Mouse (Mus musculus): ENCODE measurements around the gene Mapk12.
A peak's percentile ranks its signal among the peaks of the same experiment; 100 is the strongest.

Mapk12 gene

GRCm38 (mm10) chr15:89140659-89141252, at the start of gene Mapk12:
Gene Mapk12 (minus strand): TSS chr15:89140703.
- DNase-seq (ENCODE audit: low spot score in 2 of 2): no peak

- no peak for DNase-seq (ENCODE audit: low spot score in 2 of 2)
These were observed 44.4 kb upstream of the Mapk12 start for GRCm38 (mm10) chr15:89184937-89185227.

DNA sequence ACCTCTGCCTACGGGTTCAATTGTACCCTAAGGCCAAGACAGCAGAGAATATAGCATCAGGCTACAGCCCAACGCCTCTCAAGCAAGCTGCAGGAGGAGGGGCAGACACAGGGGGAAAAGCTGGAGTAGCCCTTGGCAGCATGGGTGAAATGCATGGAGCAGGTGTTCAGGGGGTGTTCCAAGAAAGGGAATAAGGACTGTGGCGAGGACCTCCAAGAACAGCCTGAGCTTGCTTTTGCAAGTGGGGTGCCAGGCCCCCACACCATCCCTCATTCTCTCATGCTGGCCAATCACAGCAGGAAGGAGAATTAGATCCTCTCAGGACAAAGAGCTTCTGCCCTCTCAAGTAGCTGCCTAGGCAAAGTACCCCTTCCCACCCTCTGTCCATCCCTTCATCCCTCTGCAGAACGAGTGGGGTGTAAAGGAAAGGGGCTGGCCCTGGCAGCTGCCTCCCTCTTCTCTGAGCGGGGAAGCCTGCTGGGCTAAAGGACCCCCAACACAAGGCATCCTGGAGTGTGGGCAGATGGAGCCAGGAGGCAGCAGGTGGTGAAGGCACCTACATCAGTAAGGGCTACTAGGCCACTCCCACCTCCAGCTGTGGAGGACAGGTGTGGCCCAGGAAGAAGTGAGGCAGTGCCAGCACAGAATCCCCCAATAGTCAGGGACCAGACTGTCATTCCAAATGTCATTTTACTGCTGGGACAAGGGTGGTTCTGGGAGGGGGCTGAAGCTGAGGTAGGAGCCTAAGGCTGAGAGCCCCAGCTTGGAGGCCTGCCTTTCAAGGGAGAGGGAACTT, 43.8 kb upstream of the Mapk12 start:
- DNase-seq (ENCODE audit: low spot score in 2 of 2): no peak

DNA sequence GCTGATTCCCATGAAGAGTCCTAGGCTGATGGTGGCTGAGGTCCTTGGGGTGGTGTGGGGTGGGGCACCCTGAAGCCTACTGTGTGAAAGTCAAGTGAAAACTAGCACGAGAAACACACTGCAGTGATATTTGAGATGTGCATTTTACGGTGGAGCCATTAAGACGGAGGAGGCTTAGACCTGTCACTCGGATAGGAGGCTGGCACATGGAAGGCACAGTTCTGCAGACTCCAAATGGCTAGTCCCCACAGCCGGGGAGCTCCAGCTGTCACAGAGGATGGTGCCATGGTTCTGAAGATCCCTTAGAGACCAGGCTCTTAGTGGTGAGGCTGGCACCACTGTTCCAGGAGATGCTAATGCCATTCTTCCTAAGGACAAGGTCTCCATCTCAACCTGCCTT, 42.3 kb upstream of the Mapk12 start:
- no peak for DNase-seq (ENCODE audit: low spot score in 2 of 2)

DNA sequence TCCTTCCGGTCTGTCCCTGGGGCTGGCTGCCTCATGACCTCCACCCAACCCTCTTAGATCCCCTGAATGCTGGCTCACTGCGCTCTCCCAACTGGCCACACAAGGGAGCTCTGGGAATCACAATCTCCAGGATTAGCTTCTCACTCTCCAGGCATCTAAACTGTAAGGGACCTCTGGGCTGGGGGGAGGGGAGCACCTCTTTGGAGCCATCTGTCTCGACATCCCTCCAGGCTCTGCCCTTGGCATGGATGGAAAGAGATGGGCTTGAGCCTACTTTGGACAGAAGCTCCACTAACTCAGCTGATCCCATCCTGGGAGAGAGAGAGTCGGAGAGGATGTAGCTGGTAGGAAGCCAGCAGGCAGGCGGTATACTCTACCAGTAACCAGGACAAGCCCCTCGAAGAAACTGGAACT, 41.8 kb upstream of the Mapk12 start:
- DNase-seq (ENCODE audit: low spot score in 2 of 2): no peak

- no peak for DNase-seq (ENCODE audit: low spot score in 2 of 2)
These were observed 41.2 kb upstream of the Mapk12 start for GRCm38 (mm10) chr15:89181561-89182270.

DNA sequence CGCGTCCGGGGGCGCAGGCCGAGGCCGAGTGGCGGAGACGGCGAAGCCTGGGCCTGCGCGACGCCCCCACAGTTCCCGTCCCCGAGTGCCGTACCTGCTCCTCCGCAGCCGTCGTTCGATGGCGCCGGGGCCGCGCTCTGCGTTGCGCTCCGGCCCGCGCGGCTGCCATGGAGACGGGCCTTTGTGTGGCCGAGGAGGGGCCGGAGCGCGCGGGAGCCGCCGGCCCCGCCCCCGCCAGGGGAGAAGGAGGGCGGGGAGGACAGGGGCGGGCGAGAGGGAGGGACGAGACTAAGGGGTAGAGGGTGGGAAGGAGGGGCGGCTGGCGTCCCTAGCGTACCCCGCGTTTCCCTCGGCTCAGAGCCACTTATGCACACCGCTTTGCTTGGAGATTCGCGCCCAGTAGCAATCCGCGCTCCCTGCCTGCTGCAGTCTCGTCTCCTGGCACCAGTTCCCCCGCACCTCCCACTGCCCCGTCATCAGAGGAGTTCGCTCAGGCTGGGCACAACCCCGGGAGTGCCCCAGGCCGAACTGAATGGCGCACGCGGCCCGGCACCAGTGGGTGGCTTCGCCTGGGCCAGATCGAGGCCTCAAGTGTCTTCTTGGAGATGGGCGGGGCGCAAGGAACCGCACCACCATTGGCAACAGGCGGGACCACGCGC, 40.2 kb upstream of the Mapk12 start, which contains the start of gene Plxnb2:
Gene Plxnb2, minus strand, starts transcription at position 218 of the 659 bp plus-strand sequence.
- peak in 1 of 2 experiments; percentile 26 for DNase-seq (ENCODE audit: low spot score in 2 of 2)

DNA sequence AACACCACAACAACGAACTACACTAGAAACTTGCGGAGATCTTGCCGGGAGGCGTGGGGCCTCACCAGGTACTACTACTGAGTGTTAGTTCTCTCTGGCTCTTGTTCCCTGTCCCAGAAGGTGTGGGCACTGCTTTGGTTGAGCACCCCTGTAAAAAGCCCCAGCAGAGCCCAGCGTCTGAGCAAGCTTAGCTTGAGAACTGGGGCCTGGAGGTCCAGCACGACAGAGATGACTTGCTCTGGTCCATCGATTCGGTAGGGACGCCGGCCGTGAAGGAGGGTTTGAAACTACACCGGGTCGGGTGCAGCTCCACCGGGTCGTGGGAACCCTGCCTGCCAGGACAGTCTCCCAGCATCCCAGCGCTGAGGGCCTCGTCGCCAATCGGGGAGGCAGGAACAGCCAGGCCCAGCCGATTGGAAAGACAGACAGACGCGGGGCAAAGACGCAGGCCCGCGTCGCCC, 39.6 kb upstream of the Mapk12 start:
- no peak for DNase-seq (ENCODE audit: low spot score in 2 of 2)

- no peak for DNase-seq (ENCODE audit: low spot score in 2 of 2)
These were observed 39.1 kb upstream of the Mapk12 start for GRCm38 (mm10) chr15:89179630-89179964.

DNA sequence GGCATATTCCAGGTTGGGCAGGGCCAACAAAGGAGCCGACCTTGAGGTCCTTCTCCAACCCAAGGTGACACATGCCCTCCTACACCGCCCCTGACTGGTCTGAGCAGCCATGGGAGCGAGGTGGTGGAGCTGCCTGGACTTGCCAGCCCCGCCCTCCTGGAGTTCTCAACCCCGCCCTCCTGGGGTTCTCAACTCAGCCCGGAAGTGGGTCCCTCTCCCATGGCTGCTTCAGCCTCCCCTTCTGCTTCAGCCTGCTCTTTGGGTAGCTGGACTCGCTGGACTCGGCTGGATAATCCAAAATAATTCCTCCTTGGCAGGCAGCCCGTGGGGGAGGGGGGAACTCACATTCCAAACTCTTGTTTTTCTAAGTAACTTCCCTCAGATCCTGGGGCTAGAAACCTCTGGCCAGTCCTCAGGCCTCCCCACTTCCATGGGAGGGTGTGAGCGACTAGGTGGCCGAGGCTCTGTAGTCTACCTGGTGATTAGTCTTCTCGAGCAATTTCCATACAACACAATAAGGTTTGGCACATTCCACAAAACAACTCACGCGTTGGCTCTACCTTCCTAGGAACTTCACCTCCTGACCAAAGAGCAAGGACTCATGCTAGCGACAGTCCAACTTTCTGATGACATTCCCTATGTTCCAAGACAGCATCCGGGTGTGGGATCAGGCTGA, 38.6 kb upstream of the Mapk12 start:
- peak in 1 of 2 experiments; percentile 12 for DNase-seq (ENCODE audit: low spot score in 2 of 2)

DNA sequence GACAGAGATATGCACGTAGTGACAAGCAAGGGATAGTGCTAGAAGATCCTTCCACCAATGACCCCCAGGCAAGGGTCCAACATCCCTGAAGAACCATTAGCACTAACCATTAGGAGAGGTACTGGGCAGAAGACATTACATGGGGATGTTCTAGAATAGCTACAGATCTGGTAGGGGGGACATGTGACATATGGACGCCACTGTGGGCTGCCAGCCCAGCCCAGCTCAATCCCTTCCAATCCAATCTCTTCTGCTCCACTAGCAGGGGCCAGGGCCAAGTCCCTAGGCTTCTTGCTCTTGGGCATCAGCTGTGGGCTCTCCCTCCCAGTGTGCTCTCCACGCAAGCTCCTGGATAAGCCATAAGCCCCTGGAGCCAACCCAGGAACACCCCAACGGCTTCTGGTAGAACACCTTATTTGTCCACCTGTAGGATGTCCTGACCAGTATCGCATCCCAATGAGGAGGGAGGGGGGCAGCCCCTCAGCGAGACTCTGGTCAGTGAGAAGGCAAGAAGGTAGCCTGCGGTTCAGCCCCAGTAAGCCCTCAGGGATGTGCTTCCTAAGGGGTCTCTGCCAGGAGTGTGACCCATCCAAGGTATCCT, 37.9 kb upstream of the Mapk12 start:
- DNase-seq (ENCODE audit: low spot score in 2 of 2): no peak

DNA sequence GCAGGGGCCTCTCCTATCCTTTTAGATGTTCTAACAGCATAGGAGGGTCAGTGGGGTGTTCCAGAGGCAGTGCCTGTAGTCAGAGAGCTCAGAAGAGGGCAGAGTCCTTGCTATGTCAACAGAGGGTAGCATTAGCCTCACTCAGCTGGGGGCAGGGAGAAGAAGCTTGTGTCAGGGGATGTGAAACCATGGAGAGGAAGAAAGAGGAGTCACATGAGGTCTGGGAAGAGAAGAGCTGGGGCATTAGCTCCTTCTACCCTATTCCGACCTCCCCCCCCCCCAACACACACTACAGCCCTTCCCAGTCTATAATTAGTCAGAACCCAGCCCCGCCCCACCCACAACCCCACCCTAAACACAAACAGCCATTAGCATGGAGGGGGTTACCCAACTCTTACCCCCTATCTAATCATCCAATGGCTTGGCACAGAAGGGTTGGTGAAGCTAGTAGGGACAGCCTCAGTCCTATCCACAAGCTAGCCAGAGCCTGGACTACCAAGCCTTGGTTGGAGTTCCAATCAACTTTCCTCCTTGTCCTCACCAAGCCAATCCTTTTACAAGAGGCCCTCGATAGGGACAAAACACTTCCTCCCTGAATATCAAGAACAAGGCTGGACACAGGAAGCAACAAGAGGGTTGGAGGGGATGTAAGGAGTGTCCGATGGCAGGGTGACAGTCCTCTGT, 37.2 kb upstream of the Mapk12 start:
- DNase-seq (ENCODE audit: low spot score in 2 of 2): no peak

- peak; percentile 26 to 36 for DNase-seq (ENCODE audit: low spot score in 2 of 2)
These were observed 36.6 kb upstream of the Mapk12 start for GRCm38 (mm10) chr15:89177121-89177520.

GRCm38 (mm10) chr15:89175411-89176155, 35.1 kb upstream of the Mapk12 start:
- no peak for DNase-seq (ENCODE audit: low spot score in 2 of 2)

- no peak for DNase-seq (ENCODE audit: low spot score in 2 of 2)
These were observed 34.4 kb upstream of the Mapk12 start for GRCm38 (mm10) chr15:89174889-89175339.

GRCm38 (mm10) chr15:89173906-89174214, 33.4 kb upstream of the Mapk12 start:
- no peak for DNase-seq (ENCODE audit: low spot score in 2 of 2)

GRCm38 (mm10) chr15:89173024-89173905, 32.8 kb upstream of the Mapk12 start:
- no peak for DNase-seq (ENCODE audit: low spot score in 2 of 2)

DNA sequence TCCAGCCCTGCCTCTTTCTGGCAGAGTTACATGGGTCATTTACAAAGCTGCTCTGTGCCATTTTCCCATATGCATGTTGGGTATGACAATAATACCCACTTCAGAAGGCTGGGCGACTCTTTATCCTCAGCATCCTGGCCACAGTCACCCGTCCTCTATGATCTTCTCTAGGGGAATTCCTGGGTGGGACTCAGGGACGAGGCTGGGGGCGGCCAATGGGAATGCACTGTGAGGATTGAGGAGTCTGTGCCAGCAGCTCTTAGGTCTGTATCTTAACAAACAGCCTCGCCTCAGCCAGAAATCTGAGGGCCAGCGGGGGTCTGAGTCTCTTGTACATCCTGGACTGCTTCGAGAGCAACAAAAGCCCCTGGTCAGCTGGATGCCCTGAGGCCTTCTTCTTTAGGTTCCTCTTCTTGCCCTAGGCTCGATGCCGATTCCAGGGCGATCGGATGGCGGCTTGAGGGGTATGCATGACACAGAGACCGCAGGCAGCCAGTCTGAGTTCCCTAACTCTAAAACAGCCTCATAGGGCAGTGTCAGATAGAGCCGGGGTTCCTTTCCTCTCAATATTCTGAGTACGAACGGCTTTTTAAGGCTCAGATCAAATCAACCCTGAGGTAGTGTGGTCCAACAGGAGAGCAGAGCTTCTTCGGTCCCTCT, 31.9 kb upstream of the Mapk12 start:
- DNase-seq (ENCODE audit: low spot score in 2 of 2): no peak
